Mouse (Mus musculus) heart, embryonic 14.5 days (tissue): ENCODE measurements around the gene Mphosph6. TPM values are rescaled to one million over a fixed set of nuclear protein-coding genes. Genes with fewer than 3 reads are reported as not detected.

Source experiments
- ATAC-seq: fragments of 200-750 bp; cut with Nextera tagmentation; 2 replicates; pipeline ENCODE4 v1.8.0; 2017; ENCODE audit warnings: low read depth, moderate TSS enrichment; ENCODE audit not compliant: insufficient number of reproducible peaks, insufficient read depth, low FRiP score
- H3K27ac ChIP-seq, 2 experiments: fragments of 200-500 bp in 1 of 2; fragments of 300-500 bp in 1 of 2; sonication (generic) in 1 of 2; replicated peaks in 1 of 2; 2 replicates each; pipeline ENCODE4 v1.5.1; 2012 to 2014; ENCODE audit warnings: low read depth in 2 of 2, low read length in 2 of 2, control low read depth in 1 of 2, mild to moderate bottlenecking in 1 of 2, mixed read lengths in 1 of 2; ENCODE audit not compliant: control insufficient read depth in 1 of 2, insufficient read depth in 1 of 2
- H3K27me3 ChIP-seq: fragments of 300-500 bp; sonication (generic); 2 replicates; pipeline ENCODE4 v1.6.1; 2014; ENCODE audit warnings: mild to moderate bottlenecking, low read length, control low read depth; ENCODE audit not compliant: control insufficient read depth, insufficient read depth
- H3K36me3 ChIP-seq: fragments of 300-500 bp; sonication (generic); 2 replicates; pipeline ENCODE4 v1.6.1; 2014; ENCODE audit warnings: mild to moderate bottlenecking, control low read depth, low read length, mixed read lengths; ENCODE audit not compliant: control insufficient read depth, insufficient read depth
- H3K4me1 ChIP-seq, 2 experiments: fragments of 200-500 bp in 1 of 2; fragments of 300-500 bp in 1 of 2; sonication (generic) in 1 of 2; 2 replicates each; pipeline ENCODE4 v1.6.1; 2012 to 2014; ENCODE audit warnings: low read length in 2 of 2, control low read depth in 1 of 2, mixed read lengths in 1 of 2; ENCODE audit not compliant: control insufficient read depth in 2 of 2, insufficient read depth in 2 of 2
- H3K4me2 ChIP-seq: fragments of 300-500 bp; sonication (generic); 2 replicates; pipeline ENCODE4 v1.6.1; 2014; ENCODE audit warnings: mild to moderate bottlenecking, low read length
- H3K4me3 ChIP-seq, 2 experiments: fragments of 200-500 bp in 1 of 2; fragments of 300-500 bp in 1 of 2; sonication (generic) in 1 of 2; 2 replicates each; pipeline ENCODE4 v1.5.1; 2012 to 2014; ENCODE audit warnings: low read length in 2 of 2, mild to moderate bottlenecking in 2 of 2, control low read depth in 1 of 2, low read depth in 1 of 2, moderate library complexity in 1 of 2; ENCODE audit not compliant: control insufficient read depth in 1 of 2, insufficient read depth in 1 of 2
- H3K9ac ChIP-seq: fragments of 300-500 bp; sonication (generic); 2 replicates; pipeline ENCODE4 v1.6.1; 2014; ENCODE audit warnings: mild to moderate bottlenecking, low read length
- H3K9me3 ChIP-seq: fragments of 300-500 bp; sonication (generic); 2 replicates; pipeline ENCODE4 v1.6.1; 2016; ENCODE audit warnings: low read length, control low read depth; ENCODE audit not compliant: control insufficient read depth
- WGBS: fragments of 180-500 bp; shearing (Covaris S2); extraction: QIAGEN DNeasy Blood & Tissue Kit; methylation state at CpG from one replicate; pipeline ENCODE4 v1.1.7; 2014; 5-methylcytosine and 5-hydroxymethylcytosine counted together
- polyA plus RNA-seq: library from polyadenylated mRNA; unstranded; fragments of >200 nt; fragmentation: Nextera tagmentation; extraction: Ambion mirVana; gene quantifications from 2 replicates; pipeline ENCODE4 v1.2.1, GENCODE M21; 2014

Mphosph6 gene
- 29.9 and 32.4 TPM in 2 replicates for polyA plus RNA-seq

DNA sequence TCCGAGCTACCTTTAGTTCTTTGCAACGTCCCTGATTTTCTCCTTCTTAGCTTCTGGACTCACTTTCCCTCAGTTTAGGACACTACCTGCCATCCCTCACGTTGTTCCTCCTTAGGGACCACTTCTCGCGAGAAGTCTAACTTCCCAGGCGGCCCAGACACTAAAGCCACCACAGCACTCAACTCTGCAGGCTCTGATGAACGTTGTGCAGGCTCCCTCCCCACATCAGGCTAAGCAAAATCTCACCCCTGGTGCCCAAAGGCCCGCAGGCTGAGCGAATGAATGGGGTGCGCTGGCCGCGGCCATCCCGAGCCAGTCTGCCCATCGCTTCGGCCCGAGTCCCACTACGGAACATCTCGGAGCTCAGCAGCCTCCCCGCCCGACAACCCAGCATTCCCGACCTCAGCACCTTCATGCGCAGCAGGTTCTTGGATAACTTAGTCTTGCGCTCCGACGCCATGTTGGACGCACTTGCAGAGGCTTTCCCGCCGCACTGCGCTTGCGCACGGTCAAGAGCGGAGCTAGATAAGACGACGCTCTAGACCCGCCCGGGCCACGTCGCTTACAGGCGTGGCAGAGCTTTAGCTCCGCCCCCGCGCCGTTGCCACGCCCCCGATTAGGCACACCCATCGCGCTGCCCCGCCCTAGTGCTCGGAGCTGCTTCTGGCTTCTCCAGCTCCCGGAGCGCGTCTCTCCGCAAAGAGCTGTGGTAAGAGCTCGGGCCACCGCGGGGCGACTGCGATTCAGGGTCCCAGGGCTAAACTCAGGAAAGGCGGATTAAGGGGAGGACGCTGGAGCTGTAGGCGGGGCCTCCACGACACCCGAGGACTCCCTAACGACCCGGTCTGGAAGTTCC lies at the start of gene Mphosph6:
Mphosph6 (minus strand) TSS at position 501 of the 856 bp plus-strand sequence.
- H3K4me1 ChIP-seq = peaks cover 9 to 17% of the 10 kb centered on the region in 2 experiments
- peak; percentile 97 for ATAC-seq
- peak within 1 kb of the TSS; percentile 93 for H3K9ac ChIP-seq
- peaks cover 25% of the 10 kb centered on the region for H3K36me3 ChIP-seq
- H3K4me3 ChIP-seq = peak within 1 kb of the TSS; percentile 79 to 87
- no peaks in the 10 kb centered on the region for H3K9me3 ChIP-seq
- H3K4me2 ChIP-seq = peak within 1 kb of the TSS; percentile 82
- no peaks in the 10 kb centered on the region for H3K27me3 ChIP-seq
- peak within 1 kb of the TSS; percentile 93 to 95 for H3K27ac ChIP-seq
- under 1% methylated on average over 65 of the region's 65 CpGs for WGBS

DNA sequence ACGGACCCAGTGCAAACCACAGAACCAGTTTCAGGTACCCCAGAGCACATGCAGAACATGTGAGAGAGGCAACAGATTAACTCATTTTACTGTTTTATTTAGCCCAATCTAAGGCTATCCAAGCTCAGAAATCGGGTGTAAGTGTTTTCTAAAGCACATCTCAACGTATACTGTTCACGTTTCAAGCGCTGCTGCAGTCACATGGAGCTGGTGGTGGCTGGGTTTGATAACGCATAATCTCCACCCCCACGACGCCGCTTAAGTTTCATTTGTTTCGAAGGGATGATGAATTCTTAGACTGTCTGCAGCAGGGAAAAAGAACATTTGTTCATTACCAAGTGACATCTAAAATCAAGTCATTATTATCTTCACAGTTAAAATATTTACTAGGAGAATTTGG lies 48.7 kb upstream of the Mphosph6 start:
- H3K27me3 ChIP-seq = no peaks in the 10 kb centered on the region
- no peak for ATAC-seq
- H3K36me3 ChIP-seq = no peaks in the 10 kb centered on the region
- H3K4me1 ChIP-seq = no peaks in the 10 kb centered on the region; a peak in 1 of 4 replicates
- H3K27ac ChIP-seq = no peak overlapping the region
- no peak overlapping the region for H3K4me2 ChIP-seq
- 68% methylated on average over 10 of the region's 10 CpGs for WGBS
- H3K4me3 ChIP-seq = no peak overlapping the region
- no peak overlapping the region for H3K9ac ChIP-seq
- H3K9me3 ChIP-seq = no peaks in the 10 kb centered on the region

DNA sequence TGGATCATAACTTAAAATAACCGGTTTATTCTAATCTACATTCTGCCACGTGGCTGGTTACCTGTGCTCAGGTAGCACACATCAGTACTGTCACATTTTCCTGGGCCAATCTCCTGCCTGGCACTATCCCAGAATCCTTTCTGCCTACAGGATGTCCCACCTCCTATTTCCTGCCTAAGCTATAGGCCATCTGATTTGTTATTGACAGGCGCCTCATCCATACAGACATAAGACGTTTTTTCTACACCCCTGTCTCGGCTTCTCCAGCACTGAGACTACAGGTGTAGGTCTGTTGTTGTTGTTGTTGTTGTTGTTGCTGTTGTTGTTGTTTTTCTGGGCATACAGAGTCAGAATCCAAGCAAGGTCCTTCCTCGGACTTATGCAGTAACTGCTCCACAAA lies 46.1 kb upstream of the Mphosph6 start:
- ATAC-seq = no peak
- Histone ChIP-seq H3K4me2 (no peak overlapping the region), H3K27ac (no peak overlapping the region), H3K27me3 (no peaks in the 10 kb centered on the region), H3K4me3 (no peak overlapping the region), H3K4me1 (no peaks in the 10 kb centered on the region), H3K9ac (no peak overlapping the region), H3K9me3 (peaks cover 4% of the 10 kb centered on the region), H3K36me3 (no peaks in the 10 kb centered on the region)
- WGBS = 88% methylated on average over 6 of the region's 6 CpGs

DNA sequence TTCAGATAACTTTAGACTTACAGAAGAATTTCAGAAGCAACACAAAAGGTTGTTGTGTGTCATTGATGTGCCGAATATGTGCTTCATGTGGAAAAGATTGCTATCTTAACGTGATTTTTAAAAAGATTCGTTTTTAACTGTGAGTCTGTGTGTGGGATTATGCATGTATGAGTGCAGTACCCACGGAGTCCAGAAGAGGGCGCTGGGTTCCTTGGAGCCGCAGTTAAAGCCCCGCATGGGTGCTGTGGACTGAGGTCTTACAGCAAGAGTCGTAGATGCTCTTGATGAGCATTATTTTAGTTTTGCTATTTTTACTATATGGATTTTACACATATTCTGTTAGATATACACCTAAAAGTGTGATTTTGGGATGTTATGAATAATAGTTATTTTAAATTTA lies 42.0 kb upstream of the Mphosph6 start:
- no peak overlapping the region for H3K4me3 ChIP-seq
- no peak overlapping the region for H3K9ac ChIP-seq
- no peaks in the 10 kb centered on the region for H3K27me3 ChIP-seq
- H3K36me3 ChIP-seq = no peaks in the 10 kb centered on the region
- H3K27ac ChIP-seq = no peak overlapping the region
- 82% methylated on average over 8 of the region's 8 CpGs for WGBS
- ATAC-seq = no peak
- peaks cover 4% of the 10 kb centered on the region for H3K9me3 ChIP-seq
- H3K4me1 ChIP-seq = no peaks in the 10 kb centered on the region
- no peak overlapping the region for H3K4me2 ChIP-seq

DNA sequence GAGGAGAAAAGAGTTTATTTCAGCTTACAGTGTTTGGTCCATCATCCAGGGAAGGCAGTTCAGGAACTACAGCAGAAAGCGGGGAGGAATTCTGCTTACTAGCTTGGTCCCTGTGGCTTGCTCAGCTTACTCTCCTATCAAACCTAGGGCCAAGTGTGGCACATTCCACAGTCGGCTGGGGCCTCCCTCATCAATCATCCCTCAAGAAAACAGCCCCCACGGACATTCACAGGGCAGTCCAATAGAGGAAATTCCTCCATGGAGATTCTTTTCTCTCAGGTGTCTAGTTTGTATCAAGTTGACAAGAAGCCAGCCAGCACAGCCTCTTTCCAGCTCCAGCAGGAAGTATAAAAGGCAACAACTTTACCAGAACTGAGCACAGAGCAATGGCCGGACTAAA lies 11.8 kb upstream of the Mphosph6 start:
- Histone ChIP-seq H3K4me1 (peaks cover 0 to 3% of the 10 kb centered on the region in 2 experiments; a peak in 1 of 4 replicates), H3K4me2 (no peak overlapping the region), H3K9ac (no peak overlapping the region), H3K27ac (no peak overlapping the region), H3K36me3 (no peaks in the 10 kb centered on the region), H3K9me3 (no peaks in the 10 kb centered on the region), H3K4me3 (no peak overlapping the region), H3K27me3 (no peaks in the 10 kb centered on the region)
- ATAC-seq = no peak
- 27% methylated on average over 4 of the region's 4 CpGs for WGBS

DNA sequence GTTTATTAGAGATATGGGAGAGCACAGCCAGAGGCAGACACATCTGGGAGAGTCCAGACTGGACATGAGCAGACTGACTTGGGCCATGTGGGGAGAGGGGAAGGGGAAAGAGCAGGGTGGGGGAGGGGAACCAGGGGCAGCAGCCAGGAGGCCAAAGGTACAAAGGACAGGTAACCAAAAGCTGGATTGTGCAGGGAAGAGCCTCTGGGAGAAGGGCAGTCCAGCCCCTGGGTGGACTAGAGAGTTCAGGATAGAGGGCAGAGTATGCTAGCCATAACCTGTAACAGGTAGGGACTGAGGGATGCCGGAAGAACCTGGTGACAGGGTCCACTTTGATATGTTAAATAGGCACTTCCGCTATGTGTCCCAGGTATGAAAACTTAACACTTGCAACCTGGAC lies 8.9 kb upstream of the Mphosph6 start:
- no peak for ATAC-seq
- Histone ChIP-seq H3K4me1 (peaks cover 0 to 3% of the 10 kb centered on the region in 2 experiments; a peak in 1 of 4 replicates), H3K27me3 (no peaks in the 10 kb centered on the region), H3K9ac (no peak overlapping the region), H3K4me3 (no peak overlapping the region), H3K27ac (no peak overlapping the region), H3K36me3 (no peaks in the 10 kb centered on the region), H3K9me3 (no peaks in the 10 kb centered on the region), H3K4me2 (no peak overlapping the region)
- WGBS = 86% methylated on average over 2 of the region's 2 CpGs

DNA sequence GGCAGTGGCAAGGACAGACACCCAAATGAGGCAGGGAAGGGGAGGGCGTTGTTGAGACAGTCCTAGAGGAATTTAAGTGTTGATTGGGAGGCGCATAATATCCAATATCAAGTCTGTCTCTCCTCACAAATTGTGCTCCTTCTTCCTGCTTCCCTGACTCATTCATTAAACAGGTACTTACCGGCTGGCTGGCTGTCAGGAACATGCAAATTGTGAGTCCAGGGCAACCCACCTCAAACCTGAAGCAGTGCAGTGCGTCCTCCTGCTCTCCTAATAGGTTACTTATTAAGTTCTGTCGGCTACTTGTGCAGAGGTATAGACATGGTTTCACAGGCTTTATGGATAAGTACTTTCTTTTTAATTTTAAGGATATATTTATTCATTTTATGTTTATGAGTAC lies 3.7 kb upstream of the Mphosph6 start:
- Histone ChIP-seq H3K4me2 (no peak overlapping the region), H3K27me3 (no peaks in the 10 kb centered on the region), H3K4me3 (no peak overlapping the region), H3K4me1 (peaks cover 9 to 12% of the 10 kb centered on the region in 2 experiments), H3K27ac (no peak overlapping the region), H3K36me3 (no peaks in the 10 kb centered on the region), H3K9me3 (no peaks in the 10 kb centered on the region), H3K9ac (no peak overlapping the region)
- 60% methylated on average over 5 of the region's 5 CpGs for WGBS
- ATAC-seq = no peak
